Mouse (Mus musculus) gastrocnemius, adult 8-10 months (tissue): ENCODE data around the gene Cnnm3. TPM values are rescaled to one million over a fixed set of nuclear protein-coding genes. Genes with fewer than 3 reads are reported as not detected.

Source experiments
- DNase-seq, 2 experiments: peaks; one replicate each; pipeline ENCODE4 v3.0.0; 2022; ENCODE audit warnings: low spot score in 2 of 2
- microRNA-seq: library from miRNA; unstranded; fragments of <30 nt; microRNA quantifications from one replicate; pipeline ENCODE4 v1.2.0, GENCODE M21; 2022
- total RNA-seq, 4 experiments: library from RNA; stranded (reverse); gene quantifications; 2 replicates each; pipeline ENCODE4 v1.2.4; 2022

Cnnm3 gene
- total RNA-seq, 4 experiments from 2014 or later = 8.9 to 12.8 (median 11.3) TPM

GRCm38 (mm10) chr1:36574196-36574955 is 62.7 kb downstream of the Cnnm3 start:
- no peak for DNase-seq

GRCm38 (mm10) chr1:36575347-36575746 is 63.7 kb downstream of the Cnnm3 start:
- DNase-seq = no peak

- no peak for DNase-seq
Observed at GRCm38 (mm10) chr1:36576991-36577675, 65.5 kb downstream of the Cnnm3 start.

Small RNA genes lying within 50 kb of the gene (microRNA-seq; reads per million reads assigned to microRNA genes)
- not detected for gene Gm47280

Other genes starting within 250 kb of the Cnnm3 start
- 1 to 10 TPM in 1 of 4 experiments, under 1 TPM in 3; 0.27 to 1.1 (median 0.40) TPM for gene Neurl3, start 237.2 kb upstream of the Cnnm3 start, total RNA-seq
- 1 to 10 TPM; 4.1 to 10.0 (median 7.3) TPM for gene Arid5a, start 204.1 kb upstream of the Cnnm3 start, total RNA-seq
- 10 to 100 TPM; 34.1 to 50.1 (median 38.7) TPM for gene Kansl3, start 142.7 kb upstream of the Cnnm3 start, total RNA-seq
- not detected for gene Fer1l5, start 139.6 kb upstream of the Cnnm3 start, total RNA-seq
- 10 to 100 TPM; 19.9 to 24.7 (median 22.6) TPM for gene Lman2l, start 66.6 kb upstream of the Cnnm3 start, total RNA-seq
- gene Cnnm4, start 40.2 kb upstream of the Cnnm3 start, total RNA-seq = 1 to 10 TPM; 4.9 to 7.7 (median 5.1) TPM
- gene Ankrd23, start 25.0 kb downstream of the Cnnm3 start, total RNA-seq = 1,000 to 10,000 TPM; 2,275 to 3,003 (median 2,494) TPM
- 1,000 to 10,000 TPM in 3 of 4 experiments, 100 to 1,000 TPM in 1; 926 to 1,454 (median 1,403) TPM for gene Gm42417, start 27.6 kb downstream of the Cnnm3 start, total RNA-seq
- 1 to 10 TPM; 6.3 to 9.7 (median 9.4) TPM for gene Ankrd39, start 35.6 kb downstream of the Cnnm3 start, total RNA-seq
- 1 to 10 TPM; 2.7 to 5.2 (median 4.6) TPM for gene Sema4c, start 46.5 kb downstream of the Cnnm3 start, total RNA-seq
- gene Fam178b, start 171.3 kb downstream of the Cnnm3 start, total RNA-seq = under 1 TPM in 1 of 4 experiments, not detected in 3; 0.46 TPM
- 1,000 to 10,000 TPM in 1 of 4 experiments, 100 to 1,000 TPM in 3; 864 to 1,112 (median 950) TPM for gene Cox5b, start 179.6 kb downstream of the Cnnm3 start, total RNA-seq
- gene 4933424G06Rik, start 198.3 kb downstream of the Cnnm3 start, total RNA-seq = under 1 TPM in 3 of 4 experiments, not detected in 1; 0.65 to 0.75 (median 0.70) TPM
- 100 to 1,000 TPM; 141 to 162 (median 147) TPM for gene Actr1b, start 202.6 kb downstream of the Cnnm3 start, total RNA-seq
- under 1 TPM in 2 of 4 experiments, not detected in 2; 0.27 to 0.31 TPM for gene Zap70, start 249.9 kb downstream of the Cnnm3 start, total RNA-seq